Mouse (Mus musculus) ES-E14 (cell line): ENCODE data around the gene Prss56.

Source experiments
- CHD2 ChIP-seq: IDR thresholded peaks from 2 replicates; pipeline ENCODE4 v1.6.1; 2014; ENCODE audit warnings: mild to moderate bottlenecking, low read depth, low read length, inconsistent platforms
- HCFC1 ChIP-seq: IDR thresholded peaks from 2 replicates; pipeline ENCODE4 v1.6.1; 2012; ENCODE audit warnings: low read length, inconsistent platforms, borderline replicate concordance; ENCODE audit not compliant: insufficient read depth
- MAFK ChIP-seq: IDR thresholded peaks from 2 replicates; pipeline ENCODE4 v1.6.1; 2014; ENCODE audit warnings: mild to moderate bottlenecking, low read depth, low read length, inconsistent platforms; ENCODE audit not compliant: insufficient read depth
- ZC3H11A ChIP-seq: IDR thresholded peaks from 2 replicates; pipeline ENCODE4 v1.6.1; 2012; ENCODE audit warnings: low read depth, mild to moderate bottlenecking, inconsistent platforms, low read length, borderline replicate concordance
- ZNF384 ChIP-seq: IDR thresholded peaks from 2 replicates; pipeline ENCODE4 v1.6.1; 2012; ENCODE audit warnings: low read depth, low read length, inconsistent platforms

GRCm38 (mm10) chr1:87143141-87143540, 40.0 kb upstream of the Prss56 start:
- no peak for TF ChIP-seq HCFC1
- no peak for TF ChIP-seq ZNF384
- no peak for TF ChIP-seq CHD2
- TF ChIP-seq MAFK, result no peak
- no peak for TF ChIP-seq ZC3H11A
